Mouse (Mus musculus): Measurements from ENCODE around the gene Ciao1. TPM values are rescaled to one million over a fixed set of nuclear protein-coding genes. Genes with fewer than 3 reads are reported as not detected.
"Not testable (repeated sequence)": the region's sequence is repeated elsewhere in the genome, so short reads cannot be mapped to it uniquely, and the experiment has no call there.

Ciao1 gene
- polyA plus RNA-seq, 1 experiment, result 114 TPM

- TF ChIP-seq CTCF (conservative IDR thresholded peaks at IDR 0.05; ENCODE audit: insufficient read depth, insufficient read length, low read depth, low read length) (no peak), POLR2A (IDR thresholded peaks at IDR 0.05; ENCODE audit: low read depth, low read length) (no peak)
- DNase-seq, result no peak
- Histone ChIP-seq H3K27ac (ENCODE audit: insufficient read depth, low read depth, low read length) (no peak overlapping the region), H3K4me1 (ENCODE audit: control insufficient read depth, insufficient read depth, low read length) (peaks cover 12% of the 10 kb centered on the region), H3K4me3 (ENCODE audit: insufficient read depth, low read depth, low read length) (no peak overlapping the region), H3K36me3 (ENCODE audit: control insufficient read depth, insufficient read depth, low read length) (no peaks in the 10 kb centered on the region), H3K27me3 (replicated peaks; ENCODE audit: control insufficient read depth, insufficient read depth, low read length) (no peaks in the 10 kb centered on the region)
- WGBS, result 95% methylated on average over 3 of the region's 3 CpGs
Measured at GRCm38 (mm10) chr2:127272806-127273205, 25.2 kb upstream of the Ciao1 start.

DNA sequence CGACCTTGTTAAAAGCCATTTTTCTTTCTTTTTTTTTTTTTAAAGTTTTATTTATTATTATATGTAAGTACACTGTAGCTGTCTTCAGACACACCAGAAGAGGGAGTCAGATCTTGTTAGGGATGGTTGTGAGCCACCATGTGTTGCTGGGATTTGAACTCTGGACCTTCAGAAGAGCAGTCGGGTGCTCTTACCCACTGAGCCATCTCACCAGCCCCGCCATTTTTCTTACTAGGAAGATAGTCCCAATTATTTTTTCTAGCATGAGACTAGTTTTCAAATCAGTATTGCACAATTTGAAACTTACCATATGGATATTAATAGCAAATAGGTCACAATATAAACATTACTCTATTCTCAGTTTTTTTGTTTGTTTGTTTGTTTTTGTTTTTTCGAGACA, 24.4 kb upstream of the Ciao1 start:
- not testable (repeated sequence) for H3K4me1 ChIP-seq (ENCODE audit: control insufficient read depth, insufficient read depth, low read length); H3K27me3 ChIP-seq (replicated peaks; ENCODE audit: control insufficient read depth, insufficient read depth, low read length); DNase-seq; H3K36me3 ChIP-seq (ENCODE audit: control insufficient read depth, insufficient read depth, low read length); H3K27ac ChIP-seq (ENCODE audit: insufficient read depth, low read depth, low read length); H3K4me3 ChIP-seq (ENCODE audit: insufficient read depth, low read depth, low read length)
- WGBS, result 81% methylated on average over 4 of the region's 4 CpGs

DNA sequence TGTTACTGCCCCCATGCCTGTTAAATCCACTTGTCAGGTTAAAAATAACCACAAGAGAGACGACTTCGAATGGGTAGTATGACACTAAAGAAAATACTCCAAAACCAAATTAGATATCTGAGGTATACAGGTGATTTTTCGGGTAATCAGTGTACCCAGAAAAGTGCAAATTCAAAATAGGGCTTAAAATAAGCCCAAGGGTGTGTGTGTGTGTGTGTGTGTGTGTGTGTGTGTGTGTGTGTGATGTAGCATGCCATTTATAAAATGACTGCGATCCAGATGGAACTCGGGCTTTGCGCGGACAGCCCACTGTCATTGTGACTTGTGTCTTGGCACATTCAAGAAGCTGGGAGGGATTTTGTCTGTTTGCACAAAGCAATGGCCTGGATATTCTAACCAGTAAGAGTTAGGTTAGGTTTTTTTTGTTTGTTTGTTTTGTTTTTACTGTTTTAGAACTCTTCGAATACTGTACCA, 23.5 kb upstream of the Ciao1 start:
- 2% methylated on average over 8 of the region's 8 CpGs for WGBS

DNA sequence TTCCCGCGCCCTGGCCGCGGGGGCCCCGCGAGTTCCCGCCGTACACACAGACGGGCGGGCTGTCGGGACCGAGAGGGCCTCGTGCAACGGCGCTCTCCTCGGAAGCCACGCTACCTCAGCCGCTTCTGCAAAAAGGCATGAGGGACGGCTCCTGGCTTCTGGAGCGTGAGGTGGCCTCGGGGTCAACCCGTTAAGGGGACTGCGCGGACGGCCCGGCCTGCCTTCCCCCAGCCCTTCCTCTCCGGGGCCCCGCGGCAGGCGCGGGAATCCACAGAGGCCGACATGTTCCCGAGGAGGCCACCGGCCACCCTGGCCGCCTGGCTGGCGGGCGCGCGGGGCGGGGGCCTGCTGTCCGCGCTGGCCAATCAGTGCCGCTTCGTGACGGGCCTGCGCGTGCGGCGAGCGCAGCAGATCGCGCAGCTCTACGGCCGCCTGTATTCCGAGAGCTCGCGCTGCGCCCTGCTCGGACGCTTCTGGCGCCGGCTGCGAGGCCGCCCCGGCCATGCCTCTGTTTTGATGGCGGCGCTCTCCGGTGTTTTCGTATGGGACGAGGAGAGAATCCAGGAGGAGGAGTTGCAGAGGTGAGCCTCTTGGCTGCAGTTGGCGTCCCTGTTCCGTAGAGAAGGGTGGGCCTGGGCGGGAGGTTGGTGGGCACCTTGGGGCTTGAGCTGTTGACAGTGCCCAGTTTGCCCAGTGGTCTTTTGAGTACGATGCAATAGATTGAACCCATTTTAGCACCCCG, 22.9 kb upstream of the Ciao1 start:
- TF ChIP-seq POLR2A (IDR thresholded peaks at IDR 0.05; ENCODE audit: low read depth, low read length) (no peak), CTCF (conservative IDR thresholded peaks at IDR 0.05; ENCODE audit: insufficient read depth, insufficient read length, low read depth, low read length) (no peak)
- H3K27me3 ChIP-seq (replicated peaks; ENCODE audit: control insufficient read depth, insufficient read depth, low read length), result no peaks in the 10 kb centered on the region
- H3K4me1 ChIP-seq (ENCODE audit: control insufficient read depth, insufficient read depth, low read length), result peaks cover 10% of the 10 kb centered on the region
- under 1% methylated on average over 75 of the region's 75 CpGs for WGBS
- no peaks in the 10 kb centered on the region for H3K36me3 ChIP-seq (ENCODE audit: control insufficient read depth, insufficient read depth, low read length)
- H3K27ac ChIP-seq (ENCODE audit: insufficient read depth, low read depth, low read length), result peak overlapping the region; percentile 95
- peak; percentile 93 for DNase-seq
- H3K4me3 ChIP-seq (ENCODE audit: insufficient read depth, low read depth, low read length), result peak overlapping the region; percentile 82

More for the DNA sequence above, 23.5 kb upstream of the Ciao1 start:
- no peaks in the 10 kb centered on the region for H3K27me3 ChIP-seq (replicated peaks; ENCODE audit: control insufficient read depth, insufficient read depth, low read length)
- TF ChIP-seq CTCF (conservative IDR thresholded peaks at IDR 0.05; ENCODE audit: insufficient read depth, insufficient read length, low read depth, low read length) (no peak), POLR2A (IDR thresholded peaks at IDR 0.05; ENCODE audit: low read depth, low read length) (no peak)
- H3K4me3 ChIP-seq (ENCODE audit: insufficient read depth, low read depth, low read length), result peak overlapping the region; percentile 82
- peak; percentile 46 for DNase-seq
- H3K36me3 ChIP-seq (ENCODE audit: control insufficient read depth, insufficient read depth, low read length), result no peaks in the 10 kb centered on the region
- H3K4me1 ChIP-seq (ENCODE audit: control insufficient read depth, insufficient read depth, low read length), result peaks cover 10% of the 10 kb centered on the region
- no peak overlapping the region; the same call in 1 of the 2 replicates for H3K27ac ChIP-seq (ENCODE audit: insufficient read depth, low read depth, low read length)

- WGBS, result under 1% methylated on average over 49 of the region's 49 CpGs
- TF ChIP-seq POLR2A (IDR thresholded peaks at IDR 0.05; ENCODE audit: low read depth, low read length), result peak; percentile 52
- TF ChIP-seq CTCF (conservative IDR thresholded peaks at IDR 0.05; ENCODE audit: insufficient read depth, insufficient read length, low read depth, low read length), result peak; percentile 6; the same call in 1 of the 2 replicates
Measured at GRCm38 (mm10) chr2:127269491-127270299, 22.1 kb upstream of the Ciao1 start, which contains the start of gene Stard7. Stard7 (plus strand) TSS chr2:127270218.

GRCm38 (mm10) chr2:127267854-127268253, 20.2 kb upstream of the Ciao1 start:
- WGBS, result 28% methylated on average over 4 of the region's 4 CpGs
- Histone ChIP-seq H3K27ac (ENCODE audit: insufficient read depth, low read depth, low read length) (no peak overlapping the region), H3K4me1 (ENCODE audit: control insufficient read depth, insufficient read depth, low read length) (peaks cover 3% of the 10 kb centered on the region; the same call in 1 of the 2 replicates), H3K36me3 (ENCODE audit: control insufficient read depth, insufficient read depth, low read length) (no peaks in the 10 kb centered on the region), H3K27me3 (replicated peaks; ENCODE audit: control insufficient read depth, insufficient read depth, low read length) (no peaks in the 10 kb centered on the region), H3K4me3 (ENCODE audit: insufficient read depth, low read depth, low read length) (no peak overlapping the region)
- no peak for TF ChIP-seq POLR2A (IDR thresholded peaks at IDR 0.05; ENCODE audit: low read depth, low read length)
- peak; percentile 45; the same call in 1 of the 2 replicates for TF ChIP-seq CTCF (conservative IDR thresholded peaks at IDR 0.05; ENCODE audit: insufficient read depth, insufficient read length, low read depth, low read length)
- peak; percentile 40 for DNase-seq

More at GRCm38 (mm10) chr2:127269491-127270299, 22.1 kb upstream of the Ciao1 start, which contains the start of gene Stard7:
- peak within 1 kb of the TSS; percentile 95 for H3K27ac ChIP-seq (ENCODE audit: insufficient read depth, low read depth, low read length)
- H3K4me3 ChIP-seq (ENCODE audit: insufficient read depth, low read depth, low read length), result peak within 1 kb of the TSS; percentile 84
- H3K4me1 ChIP-seq (ENCODE audit: control insufficient read depth, insufficient read depth, low read length), result peaks cover 4% of the 10 kb centered on the region; the same call in 1 of the 2 replicates
- H3K36me3 ChIP-seq (ENCODE audit: control insufficient read depth, insufficient read depth, low read length), result no peaks in the 10 kb centered on the region
- no peaks in the 10 kb centered on the region for H3K27me3 ChIP-seq (replicated peaks; ENCODE audit: control insufficient read depth, insufficient read depth, low read length)
- peak; percentile 99 for DNase-seq

DNA sequence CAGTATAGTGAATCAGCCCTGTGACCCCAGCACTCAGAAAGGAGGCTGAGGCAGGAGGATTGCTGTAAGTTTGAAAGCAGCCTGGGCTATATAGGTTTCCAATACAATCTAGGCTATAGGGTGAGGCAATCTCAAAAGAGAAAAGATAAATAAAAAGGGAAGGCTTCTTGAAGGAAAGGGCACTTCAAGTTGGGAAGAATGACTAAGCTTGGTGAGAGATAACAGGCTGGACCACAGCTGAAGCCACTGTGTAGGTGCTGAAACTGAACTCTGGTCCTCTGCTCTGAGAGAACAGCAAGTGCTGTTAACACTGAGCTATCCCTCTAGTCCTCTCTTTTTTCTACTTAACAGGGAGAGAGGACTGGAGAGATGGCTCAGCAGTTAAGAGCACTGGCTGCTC, 14.9 kb upstream of the Ciao1 start:
- Histone ChIP-seq H3K4me3 (ENCODE audit: insufficient read depth, low read depth, low read length) (no peak overlapping the region), H3K27ac (ENCODE audit: insufficient read depth, low read depth, low read length) (no peak overlapping the region), H3K4me1 (ENCODE audit: control insufficient read depth, insufficient read depth, low read length) (no peaks in the 10 kb centered on the region), H3K27me3 (replicated peaks; ENCODE audit: control insufficient read depth, insufficient read depth, low read length) (no peaks in the 10 kb centered on the region), H3K36me3 (ENCODE audit: control insufficient read depth, insufficient read depth, low read length) (0 out of 2 replicates have a peak, but pooled peaks cover 3% of the 10 kb centered on the region)
- TF ChIP-seq CTCF (conservative IDR thresholded peaks at IDR 0.05; ENCODE audit: insufficient read depth, insufficient read length, low read depth, low read length) (no peak), POLR2A (IDR thresholded peaks at IDR 0.05; ENCODE audit: low read depth, low read length) (no peak)
- no peak for DNase-seq

Measured in kidney, adult 2 months (tissue).